Comparison of ENCODE assay signal across 8 mouse cellular contexts in the genomic region with DNA sequence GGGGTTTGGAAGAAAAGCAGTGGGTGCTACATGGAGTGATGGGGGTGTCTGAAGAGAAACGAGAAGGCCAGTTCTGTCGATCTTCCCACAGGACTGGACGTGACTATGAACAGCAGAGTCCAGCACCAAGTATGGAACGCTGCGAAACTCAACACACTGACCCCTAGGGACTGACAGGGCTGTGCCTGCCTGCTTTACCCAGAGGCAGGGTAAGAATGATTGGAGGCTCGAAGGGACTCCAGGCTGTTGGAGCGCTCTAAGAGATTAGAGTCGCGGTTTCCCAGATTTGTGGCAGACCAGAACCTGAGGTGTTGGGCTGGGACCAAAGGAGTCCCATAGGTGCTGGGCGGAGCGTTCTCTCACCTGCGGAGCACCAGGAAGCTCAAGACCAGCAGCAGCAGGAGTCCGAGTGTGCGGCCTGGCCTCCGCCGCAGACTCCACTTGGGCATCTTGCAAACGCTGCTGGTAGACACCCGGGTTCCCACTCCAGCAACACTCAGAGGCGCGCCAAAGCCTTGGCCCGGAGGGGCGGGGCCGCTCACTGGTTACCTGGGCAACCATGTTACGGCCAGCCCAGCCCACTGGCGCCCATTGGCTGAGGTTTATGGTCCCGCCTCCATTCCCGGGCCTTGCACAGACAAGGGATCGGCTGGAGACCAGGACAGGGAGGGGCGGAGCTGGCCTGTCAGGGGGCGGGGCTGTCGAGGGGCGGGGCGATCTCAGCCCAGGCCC. TPM values are rescaled to one million over a fixed set of nuclear protein-coding genes. Genes with fewer than 3 reads are reported as not detected.
DNase-seq lines count a peak whose midpoint lies in the region; ATAC-seq lines count a peak whose summit lies in the region.

A gene (minus strand): TSS at position 534 of the 732 bp plus-strand sequence.

- no peaks in the 10 kb centered on the region for H3K27me3 ChIP-seq in embryonic facial prominence, embryonic 15.5 days

- H3K27ac ChIP-seq in brown adipose tissue, adult 24 weeks (replicated peaks; ENCODE audit: low read depth, low read length), result peak within 1 kb of the TSS; percentile 59
- H3K27ac ChIP-seq in embryonic facial prominence, embryonic 15.5 days (replicated peaks), result peak within 1 kb of the TSS; percentile 68; the same call in 1 of the 2 replicates

- no peak within 1 kb of the TSS for H3K9ac ChIP-seq in embryonic facial prominence, embryonic 15.5 days

- H3K4me2 ChIP-seq in embryonic facial prominence, embryonic 15.5 days (replicated peaks), result peak within 1 kb of the TSS; percentile 88

- peak; percentile 100 for ATAC-seq in embryonic facial prominence, embryonic 15.5 days (ENCODE audit: insufficient number of reproducible peaks, low FRiP score, low TSS enrichment, low read depth)

- intact Hi-C loops in left cerebral cortex, postnatal 36 days (cut with DNase I), result no loop called here

- no peaks in the 10 kb centered on the region for H3K36me3 ChIP-seq in embryonic facial prominence, embryonic 15.5 days

- DNase-seq in heart, adult 18-20 months, result peak; percentile 85 to 91
- peak; percentile 98 for DNase-seq in kidney, adult 11 months
- DNase-seq in left cerebral cortex, postnatal 36 days (ENCODE audit: low spot score in 2 of 2), result peak; percentile 75 to 78
- DNase-seq in mesoderm, embryonic 11.5 days (ENCODE audit: low read depth, low spot score), result peak; percentile 96
- peak; percentile 87 for DNase-seq in right cerebral cortex, postnatal 4 days
- no peak for DNase-seq in adipocyte (ENCODE audit: low spot score)

- H3K4me1 ChIP-seq in brown adipose tissue, adult 24 weeks (ENCODE audit: control insufficient read depth, insufficient read depth, insufficient read length, low read length), result peaks cover 3% of the 10 kb centered on the region; the same call in 1 of the 2 replicates
- H3K4me1 ChIP-seq in embryonic facial prominence, embryonic 15.5 days, result peaks cover 10% of the 10 kb centered on the region

- H3K4me3 ChIP-seq in brown adipose tissue, adult 24 weeks (ENCODE audit: insufficient read depth, low read depth, low read length), result peak within 1 kb of the TSS; percentile 60
- H3K4me3 ChIP-seq in embryonic facial prominence, embryonic 15.5 days (replicated peaks), result peak within 1 kb of the TSS; percentile 52

- no peaks in the 10 kb centered on the region for H3K9me3 ChIP-seq in embryonic facial prominence, embryonic 15.5 days (replicated peaks)

- WGBS in embryonic facial prominence, embryonic 15.5 days, result 2% methylated on average over 33 of the region's 33 CpGs

RNA-seq across cellular contexts. Expression of the gene that starts here (rescaled TPM):
- 17.1 and 17.9 TPM in 2 replicates for polyA plus RNA-seq in brown adipose tissue, adult 24 weeks (2012; ENCODE audit: insufficient read depth, insufficient read length, missing spikeins)
- polyA plus RNA-seq in embryonic facial prominence, embryonic 15.5 days (2015; fragmentation: Nextera tagmentation; extraction: Ambion mirVana), result 5.4 and 7.4 TPM in 2 replicates
- 1 to 10 TPM in 1 of 2 experiments, under 1 TPM in 1; 0.65 to 1.4 TPM for total RNA-seq in heart, adult 18-20 months (2021)
- total RNA-seq in left cerebral cortex, postnatal 36 days (2021), result under 1 TPM; 0.22 to 0.36 TPM

Comparison
In these comparisons a context has a peak if more than half of its experiments do, and no peak if none do; other contexts are left out.
1. Peak in DNase-seq in left cerebral cortex, postnatal 36 days; RNA of the gene not detected or under 1 TPM.